Mouse (Mus musculus): ENCODE measurements around the gene Gmfb.

- no peak for TF ChIP-seq HCFC1 (IDR thresholded peaks at IDR 0.05; ENCODE audit: low read depth, low read length)
- TF ChIP-seq CTCF (conservative IDR thresholded peaks at IDR 0.05 in 1 of 2, IDR thresholded peaks at IDR 0.05 in 1 of 2; ENCODE audit: low read depth in 2 of 2, low read length in 2 of 2): no peak
Measured at GRCm38 (mm10) chr14:46783327-46783926, 38.6 kb downstream of the Gmfb start.

Measured in CH12.LX (cell line).